Mouse (Mus musculus) liver, embryonic 14.5 days (tissue): ENCODE results near the gene Cd3d. TPM values are rescaled to one million over a fixed set of nuclear protein-coding genes. Genes with fewer than 3 reads are reported as not detected.

ENCODE experiments used
- ATAC-seq: fragments of 200-750 bp; cut with Nextera tagmentation; 2 replicates; pipeline ENCODE4 v1.8.0; 2017; ENCODE audit warnings: moderate number of reproducible peaks, mild to moderate bottlenecking, moderate library complexity; ENCODE audit not compliant: insufficient read depth
- DNase-seq, 3 experiments: peaks; one replicate each; pipeline ENCODE4 v3.0.0-alpha.2; 2012 to 2013; ENCODE audit warnings: low read depth in 3 of 3, low spot score in 3 of 3
- H3K27ac ChIP-seq: fragments of 300-500 bp; sonication (generic); 2 replicates; pipeline ENCODE4 v1.5.1; 2014; ENCODE audit warnings: moderate library complexity, mild to moderate bottlenecking, control low read depth, inconsistent platforms
- H3K27me3 ChIP-seq: fragments of 300-500 bp; sonication (generic); 2 replicates; pipeline ENCODE4 v1.6.1; 2014; ENCODE audit warnings: mild to moderate bottlenecking, low read length, moderate library complexity; ENCODE audit not compliant: control insufficient read depth, insufficient read depth
- H3K36me3 ChIP-seq: fragments of 300-500 bp; sonication (generic); replicated peaks from 2 replicates; pipeline ENCODE4 v1.6.1; 2014; ENCODE audit warnings: low read depth; ENCODE audit not compliant: control insufficient read depth, insufficient read depth
- H3K4me1 ChIP-seq, 2 experiments: fragments of 200-500 bp in 1 of 2; fragments of 300-500 bp in 1 of 2; sonication (generic) in 1 of 2; replicated peaks; 2 replicates each; pipeline ENCODE4 v1.6.1; 2012 to 2014; ENCODE audit warnings: antibody characterized with exemption in 1 of 2, inconsistent platforms in 1 of 2, low read length in 1 of 2; ENCODE audit not compliant: control insufficient read depth in 2 of 2, insufficient read depth in 2 of 2
- H3K4me2 ChIP-seq: fragments of 300-500 bp; sonication (generic); 2 replicates; pipeline ENCODE4 v1.6.1; 2014; ENCODE audit warnings: low read depth, mild to moderate bottlenecking, control low read depth, moderate library complexity
- H3K4me3 ChIP-seq, 2 experiments: fragments of 200-500 bp in 1 of 2; fragments of 300-500 bp in 1 of 2; sonication (generic) in 1 of 2; 2 replicates each; pipeline ENCODE4 v1.5.1; 2012 to 2014; ENCODE audit warnings: low read depth in 2 of 2, low read length in 2 of 2, mild to moderate bottlenecking in 2 of 2, control low read depth in 1 of 2, inconsistent platforms in 1 of 2, moderate library complexity in 1 of 2; ENCODE audit not compliant: insufficient read depth in 1 of 2
- H3K9ac ChIP-seq: fragments of 300-500 bp; sonication (generic); replicated peaks from 2 replicates; pipeline ENCODE4 v1.6.1; 2014; ENCODE audit warnings: mild to moderate bottlenecking, control low read depth, moderate library complexity
- H3K9me3 ChIP-seq: fragments of 300-500 bp; sonication (generic); 2 replicates; pipeline ENCODE4 v1.6.1; 2016; ENCODE audit warnings: low read length, mixed read lengths; ENCODE audit not compliant: control insufficient read depth
- CTCF ChIP-seq: IDR thresholded peaks from 2 replicates; pipeline ENCODE4 v1.5.1; 2016; ENCODE audit warnings: antibody characterized with exemption, low read depth, control low read depth
- EP300 ChIP-seq: IDR thresholded peaks from 2 replicates; pipeline ENCODE4 v1.6.1; 2016; ENCODE audit warnings: antibody characterized with exemption, low read depth
- WGBS: fragments of 180-500 bp; shearing (Covaris S2); extraction: QIAGEN DNeasy Blood & Tissue Kit; methylation state at CpG from one replicate; pipeline ENCODE4 v1.1.7; 2014; ENCODE audit not compliant: insufficient replicate concordance; 5-methylcytosine and 5-hydroxymethylcytosine counted together
- polyA plus RNA-seq, 2 experiments: library from polyadenylated mRNA; depleted of rRNA in 1 of 2; stranded (reverse) in 1 of 2; unstranded in 1 of 2; fragments of >200 nt; fragmentation: Nextera tagmentation in 1 of 2; extraction: Ambion mirVana in 1 of 2; gene quantifications; 2 replicates each; pipeline versions ENCODE4 v1.2.1 to v1.2.3; 2012 to 2014

Cd3d gene
- polyA plus RNA-seq, 2 experiments = 0.02 TPM; not detected in 1

GRCm38 (mm10) chr9:45027376-45027775 lies 45.8 kb downstream of the Cd3d start:
- 44% methylated on average over 8 of the region's 8 CpGs for WGBS
- H3K4me2 ChIP-seq = no peak overlapping the region
- DNase-seq = no peak
- H3K36me3 ChIP-seq = no peaks in the 10 kb centered on the region
- no peaks in the 10 kb centered on the region for H3K27me3 ChIP-seq
- H3K4me3 ChIP-seq = no peak overlapping the region
- no peaks in the 10 kb centered on the region for H3K9me3 ChIP-seq
- TF ChIP-seq EP300 (no peak), CTCF (no peak)
- ATAC-seq = no peak
- H3K27ac ChIP-seq = no peak overlapping the region
- H3K9ac ChIP-seq = no peak overlapping the region
- H3K4me1 ChIP-seq = 0 out of 4 replicates have a peak, but pooled peaks cover 0 to 2% of the 10 kb centered on the region in 2 experiments

- 54% methylated on average over 6 of the region's 6 CpGs for WGBS
- TF ChIP-seq EP300 (no peak), CTCF (no peak)
- H3K9me3 ChIP-seq = no peaks in the 10 kb centered on the region
- H3K27ac ChIP-seq = no peak overlapping the region
- H3K36me3 ChIP-seq = no peaks in the 10 kb centered on the region
- H3K9ac ChIP-seq = no peak overlapping the region
- no peaks in the 10 kb centered on the region for H3K27me3 ChIP-seq
- H3K4me1 ChIP-seq = 0 out of 4 replicates have a peak, but pooled peaks cover 0 to 2% of the 10 kb centered on the region in 2 experiments
- H3K4me3 ChIP-seq = no peak overlapping the region
- DNase-seq (no peak), ATAC-seq (no peak)
- no peak overlapping the region for H3K4me2 ChIP-seq
These were observed 48.8 kb downstream of the Cd3d start for GRCm38 (mm10) chr9:45030341-45030740.

GRCm38 (mm10) chr9:45032261-45032660 lies 50.7 kb downstream of the Cd3d start:
- 0 out of 4 replicates have a peak, but pooled peaks cover 0 to 2% of the 10 kb centered on the region in 2 experiments for H3K4me1 ChIP-seq
- no peak overlapping the region for H3K9ac ChIP-seq
- 40% methylated on average over 2 of the region's 2 CpGs for WGBS
- no peak for TF ChIP-seq CTCF
- no peak overlapping the region for H3K27ac ChIP-seq
- H3K4me2 ChIP-seq = no peak overlapping the region
- ATAC-seq (no peak), DNase-seq (no peak)
- H3K36me3 ChIP-seq = no peaks in the 10 kb centered on the region
- no peaks in the 10 kb centered on the region for H3K9me3 ChIP-seq
- no peaks in the 10 kb centered on the region for H3K27me3 ChIP-seq
- H3K4me3 ChIP-seq = no peak overlapping the region

GRCm38 (mm10) chr9:45034526-45034925 lies 52.9 kb downstream of the Cd3d start:
- H3K9me3 ChIP-seq = no peaks in the 10 kb centered on the region
- TF ChIP-seq EP300 (no peak), CTCF (no peak)
- no peak for ATAC-seq
- no peak overlapping the region for H3K4me3 ChIP-seq
- WGBS = 46% methylated on average over 3 of the region's 3 CpGs
- no peaks in the 10 kb centered on the region for H3K36me3 ChIP-seq
- H3K4me1 ChIP-seq = no peaks in the 10 kb centered on the region
- no peak overlapping the region for H3K27ac ChIP-seq
- DNase-seq = no peak
- H3K9ac ChIP-seq = no peak overlapping the region
- H3K4me2 ChIP-seq = no peak overlapping the region
- no peaks in the 10 kb centered on the region for H3K27me3 ChIP-seq

Other genes starting within 250 kb of the Cd3d start
- gene Phldb1, start 246.6 kb upstream of the Cd3d start, polyA plus RNA-seq (2012; rRNA removed) = 2.6 and 2.7 TPM in 2 replicates
- gene Phldb1, start 246.6 kb upstream of the Cd3d start, polyA plus RNA-seq (2014; fragmentation: Nextera tagmentation; extraction: Ambion mirVana) = 1.6 and 2.3 TPM in 2 replicates
- gene Arcn1, start 213.9 kb upstream of the Cd3d start, polyA plus RNA-seq (2012; rRNA removed) = 26.6 and 33.5 TPM in 2 replicates
- gene Arcn1, start 213.9 kb upstream of the Cd3d start, polyA plus RNA-seq (2014; fragmentation: Nextera tagmentation; extraction: Ambion mirVana) = 84.1 and 88.5 TPM in 2 replicates
- gene Ift46, start 213.9 kb upstream of the Cd3d start, polyA plus RNA-seq (2012; rRNA removed) = 8.8 and 11.3 TPM in 2 replicates
- gene Ift46, start 213.9 kb upstream of the Cd3d start, polyA plus RNA-seq (2014; fragmentation: Nextera tagmentation; extraction: Ambion mirVana) = 16.0 and 17.3 TPM in 2 replicates
- 3.6 and 4.9 TPM in 2 replicates for gene Tmem25, start 182.5 kb upstream of the Cd3d start, polyA plus RNA-seq (2012; rRNA removed)
- gene Tmem25, start 182.5 kb upstream of the Cd3d start, polyA plus RNA-seq (2014; fragmentation: Nextera tagmentation; extraction: Ambion mirVana) = 1.3 and 1.9 TPM in 2 replicates
- gene Ttc36, start 178.7 kb upstream of the Cd3d start, polyA plus RNA-seq (2012; rRNA removed) = 40.4 and 43.5 TPM in 2 replicates
- 72.0 and 77.4 TPM in 2 replicates for gene Ttc36, start 178.7 kb upstream of the Cd3d start, polyA plus RNA-seq (2014; fragmentation: Nextera tagmentation; extraction: Ambion mirVana)
- 2.3 and 3.0 TPM in 2 replicates for gene Kmt2a, start 100.5 kb upstream of the Cd3d start, polyA plus RNA-seq (2012; rRNA removed)
- 2.3 TPM in 2 replicates for gene Kmt2a, start 100.5 kb upstream of the Cd3d start, polyA plus RNA-seq (2014; fragmentation: Nextera tagmentation; extraction: Ambion mirVana)
- gene Atp5l, start 61.0 kb upstream of the Cd3d start, polyA plus RNA-seq (2012; rRNA removed) = 261 and 418 TPM in 2 replicates
- 577 and 630 TPM in 2 replicates for gene Atp5l, start 61.0 kb upstream of the Cd3d start, polyA plus RNA-seq (2014; fragmentation: Nextera tagmentation; extraction: Ambion mirVana)
- gene Ube4a, start 16.2 kb upstream of the Cd3d start, polyA plus RNA-seq (2012; rRNA removed) = 6.1 and 7.6 TPM in 2 replicates
- 11.6 and 13.1 TPM in 2 replicates for gene Ube4a, start 16.2 kb upstream of the Cd3d start, polyA plus RNA-seq (2014; fragmentation: Nextera tagmentation; extraction: Ambion mirVana)
- 0.09 and 0.26 TPM in 2 replicates for gene Cd3g, start 1.4 kb upstream of the Cd3d start, polyA plus RNA-seq (2012; rRNA removed)
- gene Cd3g, start 1.4 kb upstream of the Cd3d start, polyA plus RNA-seq (2014; fragmentation: Nextera tagmentation; extraction: Ambion mirVana) = 0.25 and 0.51 TPM in 2 replicates
- gene Cd3e, start 27.8 kb downstream of the Cd3d start, polyA plus RNA-seq (2012; rRNA removed) = not detected in 2 replicates
- not detected in 2 replicates for gene Cd3e, start 27.8 kb downstream of the Cd3d start, polyA plus RNA-seq (2014; fragmentation: Nextera tagmentation; extraction: Ambion mirVana)
- 4.4 and 4.9 TPM in 2 replicates for gene Mpzl2, start 58.0 kb downstream of the Cd3d start, polyA plus RNA-seq (2012; rRNA removed)
- 3.1 and 4.7 TPM in 2 replicates for gene Mpzl2, start 58.0 kb downstream of the Cd3d start, polyA plus RNA-seq (2014; fragmentation: Nextera tagmentation; extraction: Ambion mirVana)
- gene Mpzl3, start 73.4 kb downstream of the Cd3d start, polyA plus RNA-seq (2012; rRNA removed) = 0.33 and 0.44 TPM in 2 replicates
- gene Mpzl3, start 73.4 kb downstream of the Cd3d start, polyA plus RNA-seq (2014; fragmentation: Nextera tagmentation; extraction: Ambion mirVana) = 0.51 and 1.0 TPM in 2 replicates
- 0.03 and 0.09 TPM in 2 replicates for gene Jaml, start 97.4 kb downstream of the Cd3d start, polyA plus RNA-seq (2012; rRNA removed)
- 0.21 and 0.25 TPM in 2 replicates for gene Jaml, start 97.4 kb downstream of the Cd3d start, polyA plus RNA-seq (2014; fragmentation: Nextera tagmentation; extraction: Ambion mirVana)
- 0.13 and 0.15 TPM in 2 replicates for gene Scn2b, start 136.0 kb downstream of the Cd3d start, polyA plus RNA-seq (2012; rRNA removed)
- gene Scn2b, start 136.0 kb downstream of the Cd3d start, polyA plus RNA-seq (2014; fragmentation: Nextera tagmentation; extraction: Ambion mirVana) = 0.08 and 0.10 TPM in 2 replicates
- 0.03 and 0.06 TPM in 2 replicates for gene Scn4b, start 156.6 kb downstream of the Cd3d start, polyA plus RNA-seq (2012; rRNA removed)
- gene Scn4b, start 156.6 kb downstream of the Cd3d start, polyA plus RNA-seq (2014; fragmentation: Nextera tagmentation; extraction: Ambion mirVana) = 0.01 TPM in 1 of 2 replicates, not detected in the other
- 0.04 TPM in 1 of 2 replicates, not detected in the other for gene BC049352, start 200.2 kb downstream of the Cd3d start, polyA plus RNA-seq (2012; rRNA removed)
- gene BC049352, start 200.2 kb downstream of the Cd3d start, polyA plus RNA-seq (2014; fragmentation: Nextera tagmentation; extraction: Ambion mirVana) = 0.11 TPM in 1 of 2 replicates, not detected in the other
- gene Tmprss4, start 222.3 kb downstream of the Cd3d start, polyA plus RNA-seq (2012; rRNA removed) = 0.06 and 0.12 TPM in 2 replicates
- 0.05 TPM in 1 of 2 replicates, not detected in the other for gene Tmprss4, start 222.3 kb downstream of the Cd3d start, polyA plus RNA-seq (2014; fragmentation: Nextera tagmentation; extraction: Ambion mirVana)